Mouse (Mus musculus) embryonic facial prominence, embryonic 14.5 days (tissue): ENCODE measurements around the gene Gse1. TPM values are rescaled to one million over a fixed set of nuclear protein-coding genes. Genes with fewer than 3 reads are reported as not detected.

ENCODE experiments used
- ATAC-seq: fragments of 200-750 bp; cut with Nextera tagmentation; 2 replicates; pipeline ENCODE4 v1.8.0; 2017; ENCODE audit warnings: low read depth, moderate number of reproducible peaks, moderate TSS enrichment
- DNase-seq: peaks from one replicate; pipeline ENCODE4 v3.0.0-alpha.2; 2015; ENCODE audit warnings: low spot score
- H3K27ac ChIP-seq: fragments of 300-500 bp; sonication (generic); replicated peaks from 2 replicates; pipeline ENCODE4 v1.5.1; 2014; ENCODE audit warnings: low read depth, mild to moderate bottlenecking, low read length, moderate library complexity
- H3K27me3 ChIP-seq: fragments of 300-500 bp; sonication (generic); replicated peaks from 2 replicates; pipeline ENCODE4 v1.6.1; 2014; ENCODE audit warnings: low read length; ENCODE audit not compliant: control insufficient read depth, insufficient read depth
- H3K36me3 ChIP-seq: fragments of 300-500 bp; sonication (generic); 2 replicates; pipeline ENCODE4 v1.6.1; 2014; ENCODE audit warnings: low read length, mixed read lengths; ENCODE audit not compliant: control insufficient read depth, insufficient read depth
- H3K4me1 ChIP-seq: fragments of 300-500 bp; sonication (generic); 2 replicates; pipeline ENCODE4 v1.6.1; 2014; ENCODE audit warnings: antibody characterized with exemption, low read length; ENCODE audit not compliant: control insufficient read depth, insufficient read depth
- H3K4me2 ChIP-seq: fragments of 300-500 bp; sonication (generic); 2 replicates; pipeline ENCODE4 v1.6.1; 2014; ENCODE audit warnings: low read depth, mild to moderate bottlenecking, low read length, moderate library complexity, mixed read lengths
- H3K4me3 ChIP-seq: fragments of 300-500 bp; sonication (generic); 2 replicates; pipeline ENCODE4 v1.5.1; 2014; ENCODE audit warnings: low read depth, mild to moderate bottlenecking, low read length
- H3K9ac ChIP-seq: fragments of 300-500 bp; sonication (generic); 2 replicates; pipeline ENCODE4 v1.6.1; 2014; ENCODE audit warnings: low read depth, mild to moderate bottlenecking, low read length, moderate library complexity, mixed read lengths
- H3K9me3 ChIP-seq: fragments of 300-500 bp; sonication (generic); 2 replicates; pipeline ENCODE4 v1.6.1; 2016; ENCODE audit warnings: low read length; ENCODE audit not compliant: control insufficient read depth
- WGBS: fragments of 180-500 bp; shearing (Covaris S2); extraction: QIAGEN DNeasy Blood & Tissue Kit; methylation state at CpG from one replicate; pipeline ENCODE4 v1.1.7; 2014; 5-methylcytosine and 5-hydroxymethylcytosine counted together
- polyA plus RNA-seq: library from polyadenylated mRNA; unstranded; fragments of >200 nt; fragmentation: Nextera tagmentation; extraction: Ambion mirVana; gene quantifications from 2 replicates; pipeline ENCODE4 v1.2.1, GENCODE M21; 2014

The Gse1 gene
- polyA plus RNA-seq, 1 experiment from 2014 or later: 8.7 TPM

- ATAC-seq: no peak
- no peaks in the 10 kb centered on the region for H3K9me3 ChIP-seq
- H3K9ac ChIP-seq: no peak overlapping the region
- no peak overlapping the region for H3K4me3 ChIP-seq
- H3K36me3 ChIP-seq: no peaks in the 10 kb centered on the region
- peaks cover 48% of the 10 kb centered on the region for H3K4me1 ChIP-seq
- DNase-seq: no peak
- no peak overlapping the region for H3K27ac ChIP-seq
- no peak overlapping the region for H3K4me2 ChIP-seq
- no peaks in the 10 kb centered on the region; the same call in 1 of the 2 replicates for H3K27me3 ChIP-seq
- WGBS: 86% methylated on average over 4 of the region's 4 CpGs
These were observed 264.6 kb downstream of the Gse1 start for GRCm38 (mm10) chr8:120492881-120493220.

GRCm38 (mm10) chr8:120493508-120494464 is 265.5 kb downstream of the Gse1 start:
- WGBS: 75% methylated on average over 16 of the region's 16 CpGs
- Histone ChIP-seq H3K9me3 (no peaks in the 10 kb centered on the region), H3K27ac (no peak overlapping the region; the same call in 1 of the 2 replicates), H3K4me2 (no peak overlapping the region), H3K4me1 (peaks cover 57% of the 10 kb centered on the region), H3K4me3 (no peak overlapping the region), H3K36me3 (no peaks in the 10 kb centered on the region), H3K9ac (peak overlapping the region; percentile 14; the same call in 1 of the 2 replicates), H3K27me3 (no peaks in the 10 kb centered on the region; the same call in 1 of the 2 replicates)
- DNase-seq (no peak), ATAC-seq (no peak)

- Histone ChIP-seq H3K9me3 (no peaks in the 10 kb centered on the region), H3K4me2 (peak overlapping the region; percentile 15; the same call in 1 of the 2 replicates), H3K4me3 (no peak overlapping the region), H3K9ac (no peak overlapping the region), H3K27me3 (no peaks in the 10 kb centered on the region; the same call in 1 of the 2 replicates), H3K4me1 (peaks cover 52% of the 10 kb centered on the region), H3K27ac (no peak overlapping the region; the same call in 1 of the 2 replicates), H3K36me3 (no peaks in the 10 kb centered on the region)
- WGBS: 50% methylated on average over 14 of the region's 15 CpGs
- DNase-seq (no peak), ATAC-seq (no peak)
These were observed 266.6 kb downstream of the Gse1 start for GRCm38 (mm10) chr8:120494903-120495302.

- Histone ChIP-seq H3K4me3 (no peak overlapping the region), H3K4me2 (no peak overlapping the region), H3K27me3 (no peaks in the 10 kb centered on the region), H3K27ac (no peak overlapping the region), H3K9ac (no peak overlapping the region), H3K36me3 (no peaks in the 10 kb centered on the region), H3K9me3 (no peaks in the 10 kb centered on the region), H3K4me1 (peaks cover 48% of the 10 kb centered on the region)
- DNase-seq: no peak
- 79% methylated on average over 5 of the region's 5 CpGs for WGBS
- ATAC-seq: no peak
These were observed 267.2 kb downstream of the Gse1 start for GRCm38 (mm10) chr8:120495461-120495860.

GRCm38 (mm10) chr8:120496478-120496877 is 268.2 kb downstream of the Gse1 start:
- Histone ChIP-seq H3K4me3 (no peak overlapping the region), H3K4me1 (peaks cover 48% of the 10 kb centered on the region), H3K27me3 (no peaks in the 10 kb centered on the region), H3K36me3 (no peaks in the 10 kb centered on the region), H3K9me3 (no peaks in the 10 kb centered on the region), H3K4me2 (no peak overlapping the region), H3K9ac (no peak overlapping the region), H3K27ac (no peak overlapping the region)
- 94% methylated on average over 13 of the region's 15 CpGs for WGBS
- DNase-seq (no peak), ATAC-seq (no peak)

- Histone ChIP-seq H3K27me3 (no peaks in the 10 kb centered on the region), H3K9me3 (no peaks in the 10 kb centered on the region), H3K27ac (no peak overlapping the region), H3K9ac (no peak overlapping the region), H3K4me2 (no peak overlapping the region), H3K4me1 (peaks cover 45% of the 10 kb centered on the region), H3K36me3 (no peaks in the 10 kb centered on the region), H3K4me3 (no peak overlapping the region)
- ATAC-seq (no peak), DNase-seq (peak; percentile 56)
- 29% methylated on average over 11 of the region's 11 CpGs for WGBS
These were observed 269.3 kb downstream of the Gse1 start for GRCm38 (mm10) chr8:120497503-120497946.

GRCm38 (mm10) chr8:120498349-120498831 is 270.1 kb downstream of the Gse1 start:
- H3K4me2 ChIP-seq: no peak overlapping the region; the same call in 1 of the 2 replicates
- H3K4me1 ChIP-seq: peaks cover 40% of the 10 kb centered on the region
- 37% methylated on average over 4 of the region's 4 CpGs for WGBS
- no peak for DNase-seq
- peak; percentile 20; the same call in 1 of the 2 replicates for ATAC-seq
- no peak overlapping the region for H3K4me3 ChIP-seq
- no peaks in the 10 kb centered on the region for H3K36me3 ChIP-seq
- peak overlapping the region; percentile 40; the same call in 1 of the 2 replicates for H3K27ac ChIP-seq
- no peaks in the 10 kb centered on the region for H3K27me3 ChIP-seq
- H3K9me3 ChIP-seq: no peaks in the 10 kb centered on the region
- no peak overlapping the region for H3K9ac ChIP-seq

- Histone ChIP-seq H3K4me3 (no peak overlapping the region), H3K27ac (no peak overlapping the region), H3K36me3 (no peaks in the 10 kb centered on the region), H3K27me3 (no peaks in the 10 kb centered on the region), H3K4me2 (no peak overlapping the region; the same call in 1 of the 2 replicates), H3K9me3 (no peaks in the 10 kb centered on the region), H3K9ac (no peak overlapping the region), H3K4me1 (peaks cover 37% of the 10 kb centered on the region)
- DNase-seq (peak; percentile 60), ATAC-seq (peak; percentile 49; the same call in 1 of the 2 replicates)
- 27% methylated on average over 9 of the region's 9 CpGs for WGBS
These were observed 270.8 kb downstream of the Gse1 start for GRCm38 (mm10) chr8:120498926-120499605.
